Mouse (Mus musculus) erythroblast, embryonic 14.5 days (primary cell): ENCODE data around the gene Galk1.

ENCODE experiments used
- GATA1 ChIP-seq: IDR thresholded peaks from 2 replicates; pipeline ENCODE4 v1.6.1; 2012; ENCODE audit warnings: low read length, inconsistent platforms, mixed read lengths
- TAL1 ChIP-seq: IDR thresholded peaks from 3 replicates; pipeline ENCODE4 v1.6.1; 2012; ENCODE audit warnings: low read length, inconsistent platforms, mixed read lengths

DNA sequence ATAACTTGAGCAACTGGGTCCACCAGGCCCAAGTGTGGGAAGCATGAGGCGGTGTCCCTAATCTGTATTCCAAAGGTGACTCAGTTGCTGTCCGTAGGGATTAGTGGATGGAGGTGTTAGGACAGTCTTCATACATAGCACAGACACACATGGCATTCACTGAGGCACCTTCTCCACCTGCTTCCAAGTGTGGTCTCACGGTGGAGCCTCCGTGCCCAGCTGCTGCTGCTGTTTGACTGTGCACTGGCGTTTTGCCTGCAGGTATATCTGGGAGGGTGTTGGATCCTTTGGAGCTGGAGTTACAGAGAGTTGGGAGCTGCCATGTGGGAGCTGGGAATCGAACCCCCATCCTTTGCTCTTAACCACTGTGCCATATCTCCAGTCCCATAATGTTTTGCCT lies 22.1 kb upstream of the Galk1 start:
- TF ChIP-seq GATA1 (no peak), TAL1 (no peak)
